Mouse (Mus musculus) spleen, adult 2 months (tissue): ENCODE measurements around the gene Fam129a. TPM values are rescaled to one million over a fixed set of nuclear protein-coding genes. Genes with fewer than 3 reads are reported as not detected.
"Not testable (repeated sequence)": the region's sequence is repeated elsewhere in the genome, so short reads cannot be mapped to it uniquely, and the experiment has no call there.

Experiments
- DNase-seq, 2 experiments: peaks; one replicate each; pipeline versions ENCODE4 v3.0.0 to v3.0.0-alpha.2; 2012 to 2021; ENCODE audit warnings: low spot score in 2 of 2, low read depth in 1 of 2
- H3K27ac ChIP-seq: fragments of 200-500 bp; 2 replicates; pipeline ENCODE4 v1.5.1; 2012; ENCODE audit warnings: low read length, inconsistent platforms; ENCODE audit not compliant: insufficient read depth
- H3K27me3 ChIP-seq: fragments of 200-500 bp; 2 replicates; pipeline ENCODE4 v1.6.1; 2012; ENCODE audit warnings: mild to moderate bottlenecking, moderate library complexity, low read length, inconsistent platforms; ENCODE audit not compliant: control insufficient read depth, insufficient read depth
- H3K36me3 ChIP-seq: fragments of 200-500 bp; 2 replicates; pipeline ENCODE4 v1.6.1; 2012; ENCODE audit warnings: mild to moderate bottlenecking, low read length, inconsistent platforms; ENCODE audit not compliant: control insufficient read depth, insufficient read depth
- H3K4me1 ChIP-seq: fragments of 200-500 bp; 2 replicates; pipeline ENCODE4 v1.6.1; 2011; ENCODE audit warnings: inconsistent platforms; ENCODE audit not compliant: control insufficient read depth, insufficient read depth, insufficient read length
- H3K4me3 ChIP-seq: fragments of 200-500 bp; 2 replicates; pipeline ENCODE4 v1.5.1; 2011; ENCODE audit warnings: mild to moderate bottlenecking, inconsistent platforms; ENCODE audit not compliant: insufficient read depth, insufficient read length; ENCODE audit errors: extremely low read depth
- CTCF ChIP-seq: fragments of 200-500 bp; IDR thresholded peaks from 2 replicates; pipeline ENCODE4 v1.5.1; 2011; ENCODE audit warnings: mild to moderate bottlenecking, inconsistent platforms; ENCODE audit not compliant: insufficient read depth, insufficient read length, insufficient replicate concordance; ENCODE audit errors: extremely low read depth
- POLR2A ChIP-seq: fragments of 200-500 bp; IDR thresholded peaks from 2 replicates; pipeline ENCODE4 v1.6.1; 2011; ENCODE audit warnings: low read depth, low read length, inconsistent platforms
- WGBS: fragments of 180-500 bp; shearing (Covaris S2); methylation state at CpG from one replicate; pipeline ENCODE4 v1.1.7; 2018; 5-methylcytosine and 5-hydroxymethylcytosine counted together
- polyA plus RNA-seq: library from polyadenylated mRNA; depleted of rRNA; stranded (reverse); fragments of >200 nt; gene quantifications from 2 replicates; pipeline ENCODE4 v1.2.3, GENCODE M21; 2012

Gene Fam129a
- polyA plus RNA-seq, 1 experiment, result 6.0 TPM

DNA sequence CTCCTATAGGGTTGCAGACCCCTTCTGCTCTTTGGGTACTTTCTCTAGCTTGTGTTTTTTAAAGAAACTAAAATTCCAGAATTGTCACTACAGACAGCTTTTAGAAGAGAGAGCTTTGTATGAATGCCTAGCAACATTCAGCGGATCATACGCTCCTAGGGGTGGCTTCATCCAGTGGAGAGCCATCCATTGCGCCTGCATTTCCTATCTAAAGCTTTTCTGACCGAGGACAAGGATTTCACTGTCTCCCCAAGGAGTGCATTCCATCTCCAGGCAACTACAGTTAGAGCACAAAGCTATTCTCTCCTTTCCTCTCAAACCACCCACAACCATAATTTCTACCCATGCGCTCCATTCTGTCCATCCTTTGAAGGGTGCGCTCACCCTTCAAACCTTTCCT lies 155.4 kb downstream of the Fam129a start:
- 97% methylated on average over 6 of the region's 6 CpGs for WGBS

DNA sequence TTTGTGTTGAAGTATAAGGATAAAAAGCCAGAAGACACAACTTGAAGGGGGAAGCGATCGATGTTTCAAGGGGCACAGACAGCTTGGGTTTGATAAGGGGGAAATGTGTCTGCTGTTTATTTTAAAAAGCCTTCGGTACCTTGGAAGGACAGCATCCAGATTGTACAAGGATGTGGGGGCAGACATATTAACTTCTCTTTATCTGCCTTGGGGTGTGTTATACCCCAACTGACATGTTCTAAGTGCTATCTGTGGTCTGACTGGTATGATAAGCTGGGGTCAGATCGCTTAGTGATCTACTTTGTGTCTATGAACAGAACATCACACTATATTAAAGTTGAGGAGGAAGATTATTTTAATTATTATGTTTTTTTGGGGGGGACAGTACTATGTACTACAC lies 157.2 kb downstream of the Fam129a start:
- no peak overlapping the region for H3K4me3 ChIP-seq
- H3K27me3 ChIP-seq, result no peaks in the 10 kb centered on the region
- 87% methylated on average over 4 of the region's 4 CpGs for WGBS
- no peaks in the 10 kb centered on the region for H3K4me1 ChIP-seq
- no peak for DNase-seq
- no peaks in the 10 kb centered on the region for H3K36me3 ChIP-seq
- no peak overlapping the region for H3K27ac ChIP-seq
- TF ChIP-seq POLR2A (no peak), CTCF (no peak)

More for the DNA sequence above, 155.4 kb downstream of the Fam129a start:
- Histone ChIP-seq H3K27me3 (no peaks in the 10 kb centered on the region), H3K36me3 (no peaks in the 10 kb centered on the region), H3K4me1 (no peaks in the 10 kb centered on the region), H3K27ac (no peak overlapping the region), H3K4me3 (no peak overlapping the region)
- DNase-seq, result no peak
- no peak for TF ChIP-seq CTCF
- TF ChIP-seq POLR2A, result no peak

DNA sequence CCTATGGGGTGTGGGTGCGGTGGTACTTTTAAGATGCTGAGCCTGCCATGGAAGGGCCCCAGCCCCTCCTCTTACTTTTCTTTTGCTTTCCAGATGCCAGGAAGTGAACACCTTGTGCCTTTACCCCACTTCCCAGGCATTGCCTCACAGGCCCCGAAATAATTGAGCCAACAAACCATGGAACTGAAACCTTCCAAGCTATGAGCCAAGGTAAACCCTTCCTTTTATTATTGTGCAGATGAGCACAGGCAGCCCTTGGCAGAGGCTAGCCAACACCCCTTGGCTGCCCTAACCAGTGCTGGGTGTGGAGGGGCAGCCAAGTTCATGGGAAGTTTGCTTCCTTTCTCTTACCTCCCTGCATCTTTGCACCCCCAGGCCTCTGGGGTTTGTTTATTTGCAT lies 166.2 kb downstream of the Fam129a start:
- WGBS, result 86% methylated on average over 2 of the region's 2 CpGs
- no peak for TF ChIP-seq POLR2A
- no peak for TF ChIP-seq CTCF

DNA sequence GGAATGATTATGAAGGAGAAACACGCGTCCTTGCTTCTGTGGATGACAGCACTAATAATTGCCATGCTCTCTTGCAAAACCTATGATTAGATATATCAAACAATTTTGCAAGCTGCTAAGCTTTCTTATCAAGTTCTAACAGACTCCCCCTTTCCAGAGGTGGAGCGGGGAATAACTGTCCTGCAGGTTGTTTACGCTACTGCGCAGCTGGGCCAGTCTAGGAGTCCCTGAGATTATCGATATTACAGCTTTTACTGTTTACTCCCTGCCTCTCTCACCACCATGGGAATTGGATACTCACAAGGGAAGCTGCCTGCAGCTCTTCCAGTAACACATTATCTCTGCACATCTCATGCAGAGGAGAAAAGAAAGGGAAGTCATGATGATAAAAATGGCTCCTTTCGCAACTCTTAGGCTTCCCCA lies 170.2 kb downstream of the Fam129a start:
- TF ChIP-seq POLR2A (no peak), CTCF (no peak)
- 84% methylated on average over 7 of the region's 7 CpGs for WGBS
- Histone ChIP-seq H3K27ac (no peak overlapping the region), H3K36me3 (no peaks in the 10 kb centered on the region), H3K4me1 (no peaks in the 10 kb centered on the region), H3K4me3 (no peak overlapping the region), H3K27me3 (no peaks in the 10 kb centered on the region)
- no peak for DNase-seq

More for the DNA sequence above, 166.2 kb downstream of the Fam129a start:
- H3K4me3 ChIP-seq, result no peak overlapping the region
- DNase-seq, result no peak
- H3K27me3 ChIP-seq, result no peaks in the 10 kb centered on the region
- no peaks in the 10 kb centered on the region for H3K4me1 ChIP-seq
- no peaks in the 10 kb centered on the region for H3K36me3 ChIP-seq
- H3K27ac ChIP-seq, result no peak overlapping the region

DNA sequence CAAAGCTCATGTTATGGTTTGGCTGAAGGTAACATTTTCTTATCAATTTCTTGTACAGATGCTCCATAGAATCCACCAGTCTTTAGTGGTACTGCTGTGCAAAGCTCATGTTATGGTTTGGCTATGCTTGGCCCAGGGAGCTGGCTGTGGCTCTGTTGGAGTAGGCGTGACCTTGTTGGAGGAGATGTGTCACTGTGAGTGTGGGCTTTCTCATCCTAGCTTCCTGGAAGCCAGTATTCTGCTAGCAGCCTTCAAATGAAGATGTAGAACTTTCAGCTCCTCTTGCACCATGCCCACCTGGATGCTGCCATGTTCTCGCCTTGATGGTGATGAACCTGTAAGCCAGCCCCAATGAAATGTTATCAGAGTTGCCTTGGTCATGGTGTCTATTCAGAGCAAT lies 178.9 kb downstream of the Fam129a start:
- not testable (repeated sequence) for H3K27ac ChIP-seq, H3K4me1 ChIP-seq, H3K36me3 ChIP-seq, H3K4me3 ChIP-seq, DNase-seq, H3K27me3 ChIP-seq
- WGBS, result 91% methylated on average over 2 of the region's 2 CpGs

DNA sequence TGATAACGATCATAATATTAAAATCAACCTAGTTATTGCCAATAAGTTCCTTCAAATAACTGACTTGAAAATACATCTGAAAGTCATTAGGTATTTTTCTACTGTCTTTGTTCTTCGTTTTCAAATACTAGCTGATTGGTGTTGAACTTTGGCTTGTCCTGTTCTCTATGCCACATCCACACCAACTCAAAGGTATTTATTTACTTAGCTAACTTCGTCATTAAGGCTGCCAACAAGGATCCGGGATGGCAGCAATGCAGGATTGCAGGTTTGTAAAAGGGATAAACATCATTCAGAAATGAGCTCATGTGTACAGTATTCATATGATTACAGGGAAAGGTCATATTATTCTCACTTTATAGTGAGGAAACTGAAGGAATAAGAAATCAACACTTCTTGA lies 182.0 kb downstream of the Fam129a start:
- DNase-seq, result no peak
- no peak for TF ChIP-seq POLR2A
- TF ChIP-seq CTCF, result no peak
- no peak overlapping the region for H3K27ac ChIP-seq

GRCm38 (mm10) chr1:151753374-151753929 lies 182.5 kb downstream of the Fam129a start:
- WGBS, result 23% methylated on average over 8 of the region's 8 CpGs
- DNase-seq, result no peak
- Histone ChIP-seq H3K27ac (no peak overlapping the region), H3K4me1 (peaks cover 6% of the 10 kb centered on the region), H3K36me3 (no peaks in the 10 kb centered on the region), H3K27me3 (no peaks in the 10 kb centered on the region), H3K4me3 (no peak overlapping the region)
- no peak for TF ChIP-seq CTCF
- no peak for TF ChIP-seq POLR2A

More for the DNA sequence above, 182.0 kb downstream of the Fam129a start:
- Histone ChIP-seq H3K4me1 (peaks cover 4% of the 10 kb centered on the region), H3K36me3 (no peaks in the 10 kb centered on the region), H3K4me3 (no peak overlapping the region), H3K27me3 (no peaks in the 10 kb centered on the region)
- 84% methylated on average over 4 of the region's 4 CpGs for WGBS

GRCm38 (mm10) chr1:151754028-151754489 lies 183.1 kb downstream of the Fam129a start:
- TF ChIP-seq POLR2A, result no peak
- no peak for TF ChIP-seq CTCF
- Histone ChIP-seq H3K4me3 (peak overlapping the region; percentile 17; the same call in 1 of the 2 replicates), H3K36me3 (no peaks in the 10 kb centered on the region), H3K4me1 (peaks cover 6% of the 10 kb centered on the region), H3K27me3 (no peaks in the 10 kb centered on the region), H3K27ac (no peak overlapping the region)
- 6% methylated on average over 10 of the region's 10 CpGs for WGBS
- peak in 1 of 2 experiments; percentile 12 for DNase-seq
